In the genomic region with DNA sequence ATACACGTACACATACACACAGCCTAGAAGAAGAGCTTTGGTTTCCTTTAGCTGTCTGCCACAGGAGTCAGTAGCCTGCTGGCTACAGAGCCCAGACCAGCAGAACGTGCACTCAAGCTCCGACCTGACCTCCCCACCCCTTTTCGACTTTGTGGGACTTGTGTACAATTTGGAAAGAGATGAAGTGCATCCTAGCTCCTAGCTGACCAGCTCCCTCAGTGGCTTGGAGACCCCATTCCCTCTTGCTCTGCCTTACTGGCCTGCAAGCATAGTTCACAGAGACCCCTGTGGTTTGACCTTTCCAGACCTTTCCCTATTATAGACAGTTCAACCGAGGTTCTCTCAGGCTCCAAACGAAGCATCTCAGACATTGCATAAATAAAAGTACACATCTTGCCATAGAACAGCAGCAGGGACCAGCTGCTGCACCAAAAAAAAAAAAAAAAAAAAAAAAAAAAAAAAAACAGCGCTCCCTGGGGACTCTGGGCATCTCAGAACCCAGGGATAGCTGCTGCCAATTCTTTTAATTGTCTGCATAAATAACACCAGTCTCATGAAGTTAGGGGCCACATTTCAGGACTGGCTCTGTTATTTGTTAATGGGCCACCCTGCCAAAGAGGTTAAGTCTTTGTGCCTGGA, we compare ENCODE assay signal across 8 mouse cellular contexts.
DNase-seq lines count a peak whose midpoint lies in the region; ATAC-seq and TF ChIP-seq lines count a peak whose summit lies in the region.

No protein-coding gene starts in this region.

- no peak for ATAC-seq in heart, embryonic 11.5 days (replicated peaks; ENCODE audit: insufficient number of reproducible peaks, low FRiP score, low TSS enrichment)
- peak; percentile 34; the same call in 1 of the 2 replicates for ATAC-seq in midbrain, postnatal 0 days (ENCODE audit: low FRiP score)
- no peak for ATAC-seq in inflammation-experienced regulatory T-cells, adult 6 months

- peaks cover 10% of the 10 kb centered on the region for H3K4me1 ChIP-seq in heart, embryonic 11.5 days (ENCODE audit: control insufficient read depth, insufficient read depth, low read length)
- no peaks in the 10 kb centered on the region for H3K4me1 ChIP-seq in embryonic fibroblast, embryonic 13.5 days (ENCODE audit: control insufficient read depth, insufficient read depth, low read length)
- H3K4me1 ChIP-seq in midbrain, postnatal 0 days (ENCODE audit: insufficient read depth, low read length) = no peaks in the 10 kb centered on the region

- no peaks in the 10 kb centered on the region for H3K9me3 ChIP-seq in heart, embryonic 11.5 days (replicated peaks; ENCODE audit: control insufficient read depth, low read length)
- no peaks in the 10 kb centered on the region for H3K9me3 ChIP-seq in midbrain, postnatal 0 days (ENCODE audit: low read length)

- WGBS in heart, embryonic 11.5 days (ENCODE audit: insufficient replicate concordance) = 50% methylated on average over 7 of the region's 7 CpGs
- WGBS in midbrain, postnatal 0 days = 34% methylated on average over 7 of the region's 7 CpGs

- DNase-seq in heart, postnatal 4 days = no peak
- peak; percentile 65 for DNase-seq in kidney, postnatal 10 days
- DNase-seq in midbrain, postnatal 0 days (ENCODE audit: low spot score) = no peak
- no peak for DNase-seq in layer of hippocampus, adult 8-10 months (ENCODE audit: low spot score in 2 of 2)
- no peak for DNase-seq in cerebellum, postnatal 10 days

- peak overlapping the region; percentile 16; the same call in 1 of the 2 replicates for H3K27ac ChIP-seq in heart, embryonic 11.5 days (ENCODE audit: low read depth, low read length)
- no peak overlapping the region for H3K27ac ChIP-seq in embryonic fibroblast, embryonic 13.5 days (ENCODE audit: insufficient read depth, low read length)
- H3K27ac ChIP-seq in midbrain, postnatal 0 days (ENCODE audit: low read depth, low read length) = no peak overlapping the region; the same call in 1 of the 2 replicates

- H3K4me3 ChIP-seq in heart, embryonic 11.5 days (ENCODE audit: low read depth, low read length) = peak overlapping the region; percentile 50
- peak overlapping the region; percentile 18; the same call in 1 of the 2 replicates for H3K4me3 ChIP-seq in embryonic fibroblast, embryonic 13.5 days (ENCODE audit: insufficient read depth, low read length)
- H3K4me3 ChIP-seq in midbrain, postnatal 0 days (ENCODE audit: low read depth, low read length) = peak overlapping the region; percentile 38

- no peaks in the 10 kb centered on the region for H3K36me3 ChIP-seq in heart, embryonic 11.5 days (ENCODE audit: control insufficient read depth, insufficient read depth, low read length)
- no peaks in the 10 kb centered on the region for H3K36me3 ChIP-seq in midbrain, postnatal 0 days (ENCODE audit: insufficient read depth, low read length)

- H3K27me3 ChIP-seq in heart, embryonic 11.5 days (ENCODE audit: control insufficient read depth, insufficient read depth, low read length) = no peaks in the 10 kb centered on the region; the same call in 1 of the 2 replicates
- no peaks in the 10 kb centered on the region for H3K27me3 ChIP-seq in midbrain, postnatal 0 days (ENCODE audit: insufficient read depth, low read length)

- no peak for TF ChIP-seq CTCF in embryonic fibroblast, embryonic 13.5 days (IDR thresholded peaks at IDR 0.05; ENCODE audit: borderline replicate concordance, insufficient read depth, low read length)
- TF ChIP-seq CTCF in midbrain, postnatal 0 days (IDR thresholded peaks at IDR 0.05) = no peak

- no peak overlapping the region; the same call in 1 of the 2 replicates for H3K9ac ChIP-seq in heart, embryonic 11.5 days (ENCODE audit: low read depth, low read length)
- H3K9ac ChIP-seq in midbrain, postnatal 0 days (replicated peaks; ENCODE audit: low read length, poor library complexity, severe bottlenecking) = peak overlapping the region; percentile 50

- no peak for TF ChIP-seq POLR2A in embryonic fibroblast, embryonic 13.5 days (IDR thresholded peaks at IDR 0.05; ENCODE audit: low read depth, low read length)

- H3K4me2 ChIP-seq in heart, embryonic 11.5 days = peak overlapping the region; percentile 72
- H3K4me2 ChIP-seq in midbrain, postnatal 0 days (ENCODE audit: low read depth, low read length, poor library complexity, severe bottlenecking) = peak overlapping the region; percentile 72
